Mouse (Mus musculus): ENCODE results near the gene Car10.

DNA sequence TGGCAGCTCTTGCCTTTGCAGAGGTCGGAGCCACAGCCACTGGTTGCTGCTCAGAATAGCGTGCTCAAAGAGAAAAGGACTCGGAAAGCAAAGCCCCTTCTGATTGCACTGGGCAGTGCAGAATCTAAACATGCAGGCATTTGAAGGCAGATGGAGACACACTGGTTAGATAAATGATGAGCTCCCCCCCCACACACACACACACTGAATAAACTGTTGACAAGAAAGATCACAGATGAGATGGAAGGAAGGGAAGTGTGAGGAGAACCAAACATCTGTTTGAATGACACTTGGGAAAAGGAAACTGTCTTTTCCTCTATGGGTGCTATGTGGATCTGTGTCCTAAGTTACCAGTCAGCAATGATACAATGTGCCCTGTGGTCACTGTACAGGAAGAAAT, 349.7 kb downstream of the Car10 start:
- TF ChIP-seq SIN3A (IDR thresholded peaks at IDR 0.05; ENCODE audit: low read length), result no peak
- TF ChIP-seq MAX (IDR thresholded peaks at IDR 0.05; ENCODE audit: low read length), result no peak
- TF ChIP-seq POLR2A (IDR thresholded peaks at IDR 0.05; ENCODE audit: control insufficient read depth in 1 of 2, insufficient read depth in 1 of 2, low read depth in 1 of 2, low read length in 2 of 2, poor library complexity in 1 of 2), result no peak
- no peak for TF ChIP-seq NELFE (IDR thresholded peaks at IDR 0.05; ENCODE audit: low read depth, low read length)
- no peak for TF ChIP-seq ZC3H11A (IDR thresholded peaks at IDR 0.05; ENCODE audit: low read depth, low read length)
- no peak for TF ChIP-seq CTCF (IDR thresholded peaks at IDR 0.05 in 2 of 3, conservative IDR thresholded peaks at IDR 0.05 in 1 of 3; ENCODE audit: control insufficient read depth in 1 of 3, insufficient read depth in 1 of 3, low read depth in 2 of 3, low read length in 3 of 3, poor library complexity in 1 of 3, severe bottlenecking in 1 of 3)
- no peak for TF ChIP-seq ZMIZ1 (IDR thresholded peaks at IDR 0.05; ENCODE audit: low read depth, low read length)
- no peak for TF ChIP-seq RAD21 (IDR thresholded peaks at IDR 0.05; ENCODE audit: low read depth, low read length)
- no peak for TF ChIP-seq JUND (IDR thresholded peaks at IDR 0.05; ENCODE audit: low read depth, low read length)
- TF ChIP-seq USF2 (IDR thresholded peaks at IDR 0.05; ENCODE audit: borderline replicate concordance in 1 of 2, insufficient read depth in 1 of 2, low read depth in 1 of 2, low read length in 2 of 2), result no peak
- TF ChIP-seq MAFK (IDR thresholded peaks at IDR 0.05; ENCODE audit: borderline replicate concordance, low read depth, low read length), result no peak
- TF ChIP-seq TBP (IDR thresholded peaks at IDR 0.05; ENCODE audit: low read depth, low read length), result no peak
- no peak for TF ChIP-seq HCFC1 (IDR thresholded peaks at IDR 0.05; ENCODE audit: low read depth, low read length)
- no peak for TF ChIP-seq GATA1 (IDR thresholded peaks at IDR 0.05; ENCODE audit: low read depth, low read length)

Measured in MEL (cell line).